Mouse (Mus musculus) intestine, postnatal 0 days (tissue): ENCODE measurements at regions not wholly inside any gene's neighbourhood (a gene's known extent, or its start where the extent isn't known, plus 50 kb on each side); places are given as distances from the start of the nearest gene placed in this dataset.
A peak's percentile ranks its signal among the peaks of the same experiment; 100 is the strongest.
"Not testable (repeated sequence)": the region's sequence is repeated elsewhere in the genome, so short reads cannot be mapped to it uniquely, and the experiment has no call there.

ENCODE experiments used
- ATAC-seq: fragments of 200-750 bp; cut with Nextera tagmentation; 2 replicates; pipeline ENCODE4 v1.8.0; 2017; ENCODE audit warnings: mild to moderate bottlenecking, moderate TSS enrichment, moderate library complexity
- H3K27ac ChIP-seq: fragments of 300-500 bp; sonication (generic); 2 replicates; pipeline ENCODE4 v1.5.1; 2014; ENCODE audit warnings: mild to moderate bottlenecking, low read depth, low read length, moderate library complexity
- H3K27me3 ChIP-seq: fragments of 300-500 bp; sonication (generic); replicated peaks from 2 replicates; pipeline ENCODE4 v1.6.1; 2014; ENCODE audit warnings: low read length, mixed read lengths; ENCODE audit not compliant: control insufficient read depth, insufficient read depth
- H3K36me3 ChIP-seq: fragments of 300-500 bp; sonication (generic); 2 replicates; pipeline ENCODE4 v1.6.1; 2014; ENCODE audit warnings: mild to moderate bottlenecking, moderate library complexity; ENCODE audit not compliant: control insufficient read depth, insufficient read depth
- H3K4me1 ChIP-seq: fragments of 300-500 bp; sonication (generic); replicated peaks from 2 replicates; pipeline ENCODE4 v1.6.1; 2014; ENCODE audit warnings: antibody characterized with exemption, low read length, mixed read lengths; ENCODE audit not compliant: control insufficient read depth, insufficient read depth
- H3K4me2 ChIP-seq: fragments of 300-500 bp; sonication (generic); replicated peaks from 2 replicates; pipeline ENCODE4 v1.6.1; 2014; ENCODE audit warnings: low read depth, mild to moderate bottlenecking, moderate library complexity
- H3K4me3 ChIP-seq: fragments of 300-500 bp; sonication (generic); 2 replicates; pipeline ENCODE4 v1.5.1; 2014; ENCODE audit warnings: low read depth, low read length
- H3K9ac ChIP-seq: fragments of 300-500 bp; sonication (generic); 2 replicates; pipeline ENCODE4 v1.6.1; 2014; ENCODE audit warnings: mild to moderate bottlenecking, low read depth, low read length
- H3K9me3 ChIP-seq: fragments of 300-500 bp; sonication (generic); 2 replicates; pipeline ENCODE4 v1.6.1; 2016; ENCODE audit warnings: mixed run types; ENCODE audit not compliant: control insufficient read depth
- CTCF ChIP-seq: sonication (generic); IDR thresholded peaks from 2 replicates; pipeline ENCODE4 v1.5.1; 2016; ENCODE audit warnings: low read depth, mild to moderate bottlenecking, control low read depth, antibody characterized with exemption, moderate library complexity
- WGBS: fragments of 180-500 bp; shearing (Covaris S2); extraction: QIAGEN DNeasy Blood & Tissue Kit; methylation state at CpG from one replicate; pipeline ENCODE4 v1.1.7; 2014; 5-methylcytosine and 5-hydroxymethylcytosine counted together

- ATAC-seq, result no peak
- H3K9me3 ChIP-seq, result no peaks in the 10 kb centered on the region
- 43% methylated on average over 5 of the region's 5 CpGs for WGBS
- no peaks in the 10 kb centered on the region for H3K27me3 ChIP-seq
- no peak overlapping the region for H3K4me3 ChIP-seq
- no peak overlapping the region for H3K27ac ChIP-seq
- H3K4me1 ChIP-seq, result no peaks in the 10 kb centered on the region
- no peak for TF ChIP-seq CTCF
- no peak overlapping the region for H3K4me2 ChIP-seq
- no peak overlapping the region for H3K9ac ChIP-seq
- H3K36me3 ChIP-seq, result no peaks in the 10 kb centered on the region
These were observed 135.7 kb upstream of the Tlr4 start for GRCm38 (mm10) chr4:66691598-66692220.

- Histone ChIP-seq H3K9me3 (no peaks in the 10 kb centered on the region), H3K27me3 (no peaks in the 10 kb centered on the region), H3K27ac (no peak overlapping the region), H3K4me3 (no peak overlapping the region), H3K4me1 (no peaks in the 10 kb centered on the region), H3K9ac (no peak overlapping the region), H3K36me3 (no peaks in the 10 kb centered on the region), H3K4me2 (no peak overlapping the region)
- TF ChIP-seq CTCF, result no peak
- 58% methylated on average over 4 of the region's 4 CpGs for WGBS
- no peak for ATAC-seq
These were observed 133.3 kb upstream of the Tlr4 start for GRCm38 (mm10) chr4:66693982-66694578.

- WGBS, result 68% methylated on average over 6 of the region's 6 CpGs
These were observed 111.3 kb upstream of the Tlr4 start for GRCm38 (mm10) chr4:66715821-66716760.

GRCm38 (mm10) chr4:66737407-66737806, 90.0 kb upstream of the Tlr4 start:
- WGBS, result 24% methylated on average over 2 of the region's 2 CpGs
- ATAC-seq, result no peak
- Histone ChIP-seq H3K9me3 (no peaks in the 10 kb centered on the region), H3K4me2 (no peak overlapping the region), H3K4me1 (no peaks in the 10 kb centered on the region), H3K36me3 (no peaks in the 10 kb centered on the region), H3K4me3 (no peak overlapping the region), H3K27me3 (no peaks in the 10 kb centered on the region), H3K27ac (no peak overlapping the region), H3K9ac (no peak overlapping the region)
- no peak for TF ChIP-seq CTCF

More at GRCm38 (mm10) chr4:66715821-66716760, 111.3 kb upstream of the Tlr4 start:
- H3K4me2 ChIP-seq, result no peak overlapping the region
- no peaks in the 10 kb centered on the region for H3K36me3 ChIP-seq
- H3K4me1 ChIP-seq, result no peaks in the 10 kb centered on the region
- H3K27ac ChIP-seq, result no peak overlapping the region
- no peak for TF ChIP-seq CTCF
- H3K9ac ChIP-seq, result no peak overlapping the region
- H3K9me3 ChIP-seq, result no peaks in the 10 kb centered on the region
- H3K27me3 ChIP-seq, result no peaks in the 10 kb centered on the region
- no peak overlapping the region for H3K4me3 ChIP-seq
- no peak for ATAC-seq

- 93% methylated on average over 19 of the region's 19 CpGs for WGBS
These were observed 84.0 kb upstream of the Tlr4 start for GRCm38 (mm10) chr4:66743421-66743820.

GRCm38 (mm10) chr4:66768762-66769161, 58.6 kb upstream of the Tlr4 start:
- peak; percentile 85 for TF ChIP-seq CTCF
- ATAC-seq, result no peak
- no peak overlapping the region for H3K4me3 ChIP-seq
- H3K27ac ChIP-seq, result no peak overlapping the region
- no peaks in the 10 kb centered on the region for H3K36me3 ChIP-seq
- H3K27me3 ChIP-seq, result no peaks in the 10 kb centered on the region
- no peaks in the 10 kb centered on the region for H3K4me1 ChIP-seq
- H3K4me2 ChIP-seq, result no peak overlapping the region
- no peaks in the 10 kb centered on the region for H3K9me3 ChIP-seq
- WGBS, result 24% methylated on average over 4 of the region's 4 CpGs
- no peak overlapping the region for H3K9ac ChIP-seq

More at GRCm38 (mm10) chr4:66743421-66743820, 84.0 kb upstream of the Tlr4 start:
- not testable (repeated sequence) for H3K4me2 ChIP-seq, H3K4me3 ChIP-seq, H3K4me1 ChIP-seq, H3K27me3 ChIP-seq, H3K36me3 ChIP-seq, H3K9ac ChIP-seq, H3K27ac ChIP-seq, ATAC-seq, H3K9me3 ChIP-seq
